Comparison of ENCODE assay signal across 8 mouse cellular contexts in genomic region chr2:151740741-151741526, GRCm38 (mm10). TPM values are rescaled to one million over a fixed set of nuclear protein-coding genes. Genes with fewer than 3 reads are reported as not detected.
DNase-seq lines count a peak whose midpoint lies in the region; ATAC-seq and TF ChIP-seq lines count a peak whose summit lies in the region.

No protein-coding gene starts in this region.

- no peaks in the 10 kb centered on the region; the same call in 1 of the 2 replicates for H3K4me1 ChIP-seq in bone marrow, adult 2 months (ENCODE audit: control insufficient read depth, insufficient read depth, low read length)
- H3K4me1 ChIP-seq in embryonic facial prominence, embryonic 15.5 days, result peaks cover 16% of the 10 kb centered on the region
- peaks cover 10% of the 10 kb centered on the region; the same call in 1 of the 2 replicates for H3K4me1 ChIP-seq in kidney, embryonic 14.5 days (ENCODE audit: control insufficient read depth, insufficient read depth, low read length)
- H3K4me1 ChIP-seq in limb, embryonic 15.5 days, result peaks cover 12% of the 10 kb centered on the region

- peaks cover 11% of the 10 kb centered on the region; the same call in 1 of the 2 replicates for H3K27me3 ChIP-seq in embryonic facial prominence, embryonic 15.5 days
- no peaks in the 10 kb centered on the region for H3K27me3 ChIP-seq in kidney, embryonic 14.5 days (ENCODE audit: control insufficient read depth, insufficient read depth, low read length)
- H3K27me3 ChIP-seq in limb, embryonic 15.5 days, result no peaks in the 10 kb centered on the region

- DNase-seq in 416B (ENCODE audit: low read depth), result peak; percentile 92
- peak; percentile 90 for DNase-seq in heart, adult 8-10 months (ENCODE audit: low spot score)
- DNase-seq in monocyte, adult 2 months (ENCODE audit: low read depth in 1 of 2, low spot score in 2 of 2), result peak; percentile 48 to 70
- DNase-seq in spleen, postnatal 36 days (ENCODE audit: low spot score in 2 of 2), result peak; percentile 82 to 88

- H3K27ac ChIP-seq in bone marrow, adult 2 months (ENCODE audit: control insufficient read depth, insufficient read depth, low read depth, low read length, poor library complexity), result peak overlapping the region; percentile 74
- H3K27ac ChIP-seq in embryonic facial prominence, embryonic 15.5 days (replicated peaks), result peak overlapping the region; percentile 80
- H3K27ac ChIP-seq in kidney, embryonic 14.5 days (ENCODE audit: low read depth, low read length), result 0 out of 2 replicates have a peak overlapping the region, but pooled peaks have one; percentile 51
- peak overlapping the region; percentile 54 for H3K27ac ChIP-seq in limb, embryonic 15.5 days

- peak; percentile 89 for ATAC-seq in embryonic facial prominence, embryonic 15.5 days (ENCODE audit: insufficient number of reproducible peaks, low FRiP score, low TSS enrichment, low read depth)
- peak; percentile 89 for ATAC-seq in kidney, embryonic 14.5 days (ENCODE audit: low FRiP score, low TSS enrichment)
- ATAC-seq in limb, embryonic 15.5 days (ENCODE audit: insufficient number of reproducible peaks, low FRiP score, low TSS enrichment, low read depth), result peak; percentile 83

- no peaks in the 10 kb centered on the region for H3K9me3 ChIP-seq in embryonic facial prominence, embryonic 15.5 days (replicated peaks)
- no peaks in the 10 kb centered on the region for H3K9me3 ChIP-seq in kidney, embryonic 14.5 days (ENCODE audit: control insufficient read depth, low read length)
- H3K9me3 ChIP-seq in limb, embryonic 15.5 days, result no peaks in the 10 kb centered on the region

- TF ChIP-seq POLR2A in bone marrow, adult 2 months (IDR thresholded peaks at IDR 0.05; ENCODE audit: borderline replicate concordance, control insufficient read depth, low read depth, low read length), result peak; percentile 80; the same call in 1 of the 2 replicates

- WGBS in bone marrow, adult 2 months, result under 1% methylated on average over 61 of the region's 61 CpGs
- WGBS in embryonic facial prominence, embryonic 15.5 days, result under 1% methylated on average over 61 of the region's 61 CpGs
- under 1% methylated on average over 61 of the region's 61 CpGs for WGBS in kidney, embryonic 14.5 days
- under 1% methylated on average over 61 of the region's 61 CpGs for WGBS in limb, embryonic 15.5 days

- no peak for TF ChIP-seq CTCF in bone marrow, adult 2 months (IDR thresholded peaks at IDR 0.05; ENCODE audit: control insufficient read depth, insufficient read depth, low read length)

- no peaks in the 10 kb centered on the region for H3K36me3 ChIP-seq in embryonic facial prominence, embryonic 15.5 days
- no peaks in the 10 kb centered on the region for H3K36me3 ChIP-seq in kidney, embryonic 14.5 days (ENCODE audit: control insufficient read depth, insufficient read depth, low read length)
- no peaks in the 10 kb centered on the region for H3K36me3 ChIP-seq in limb, embryonic 15.5 days

- H3K4me2 ChIP-seq in embryonic facial prominence, embryonic 15.5 days (replicated peaks), result peak overlapping the region; percentile 69
- H3K4me2 ChIP-seq in kidney, embryonic 14.5 days (replicated peaks; ENCODE audit: low read depth, low read length), result peak overlapping the region; percentile 59
- H3K4me2 ChIP-seq in limb, embryonic 15.5 days, result peak overlapping the region; percentile 74

- H3K4me3 ChIP-seq in bone marrow, adult 2 months (replicated peaks; ENCODE audit: control insufficient read depth, low read depth, low read length), result peak overlapping the region; percentile 88
- H3K4me3 ChIP-seq in embryonic facial prominence, embryonic 15.5 days (replicated peaks), result peak overlapping the region; percentile 97
- peak overlapping the region; percentile 82 for H3K4me3 ChIP-seq in kidney, embryonic 14.5 days (ENCODE audit: low read length)
- H3K4me3 ChIP-seq in limb, embryonic 15.5 days, result peak overlapping the region; percentile 58

- peak overlapping the region; percentile 76 for H3K9ac ChIP-seq in embryonic facial prominence, embryonic 15.5 days
- peak overlapping the region; percentile 77 for H3K9ac ChIP-seq in kidney, embryonic 14.5 days (ENCODE audit: low read depth, low read length)
- peak overlapping the region; percentile 37 for H3K9ac ChIP-seq in limb, embryonic 15.5 days

RNA-seq across cellular contexts. Expression of gene Psmf1, which starts 3.1 kb away (rescaled TPM):
- polyA plus RNA-seq in bone marrow, adult 2 months (2011; ENCODE audit: insufficient read depth, insufficient read length, low replicate concordance, missing spikeins), result 31.9 and 38.6 TPM in 2 replicates
- 39.6 and 41.8 TPM in 2 replicates for polyA plus RNA-seq in embryonic facial prominence, embryonic 15.5 days (2015; fragmentation: Nextera tagmentation; extraction: Ambion mirVana)
- 10 to 100 TPM; 22.2 to 28.1 (median 23.1) TPM for total RNA-seq in heart, adult 8-10 months (2022)
- polyA plus RNA-seq in kidney, embryonic 14.5 days (2014; fragmentation: Nextera tagmentation; extraction: Ambion mirVana), result 43.9 and 49.6 TPM in 2 replicates
- polyA plus RNA-seq in limb, embryonic 15.5 days (2015; fragmentation: Nextera tagmentation; extraction: Ambion mirVana), result 40.0 and 41.1 TPM in 2 replicates

RNA-seq across cellular contexts. Expression of gene Tmem74b, which starts 39.1 kb away (rescaled TPM):
- not detected in 2 replicates for polyA plus RNA-seq in bone marrow, adult 2 months (2011; ENCODE audit: insufficient read depth, insufficient read length, low replicate concordance, missing spikeins)
- polyA plus RNA-seq in embryonic facial prominence, embryonic 15.5 days (2015; fragmentation: Nextera tagmentation; extraction: Ambion mirVana), result 2.8 and 3.3 TPM in 2 replicates
- total RNA-seq in heart, adult 8-10 months (2022), result 1 to 10 TPM; 5.7 to 8.2 (median 5.9) TPM
- polyA plus RNA-seq in kidney, embryonic 14.5 days (2014; fragmentation: Nextera tagmentation; extraction: Ambion mirVana), result 0.55 and 0.77 TPM in 2 replicates
- polyA plus RNA-seq in limb, embryonic 15.5 days (2015; fragmentation: Nextera tagmentation; extraction: Ambion mirVana), result 2.2 and 2.4 TPM in 2 replicates

Comparison
In these comparisons a context has a peak if more than half of its experiments do, and no peak if none do; other contexts are left out.
1. Peak in every context shown above with its lines: DNase-seq, ATAC-seq, H3K4me3 ChIP-seq and H3K27ac ChIP-seq.